Mouse (Mus musculus) erythroblast, embryonic 14.5 days (primary cell): Measurements from ENCODE around the gene Ptk6. TPM values are rescaled to one million over a fixed set of nuclear protein-coding genes. Genes with fewer than 3 reads are reported as not detected.

Source experiments
- H3K27me3 ChIP-seq: 2 replicates; pipeline ENCODE4 v1.6.1; 2012; ENCODE audit warnings: inconsistent platforms; ENCODE audit not compliant: control insufficient read depth
- H3K36me3 ChIP-seq: 2 replicates; pipeline ENCODE4 v1.6.1; 2012; ENCODE audit warnings: mild to moderate bottlenecking, inconsistent platforms; ENCODE audit not compliant: control insufficient read depth
- H3K4me1 ChIP-seq: 2 replicates; pipeline ENCODE4 v1.6.1; 2012; ENCODE audit warnings: inconsistent platforms; ENCODE audit not compliant: control insufficient read depth
- H3K4me3 ChIP-seq: replicated peaks from 2 replicates; pipeline ENCODE3; 2012; ENCODE audit warnings: moderate library complexity, mild to moderate bottlenecking, inconsistent platforms
- H3K9me3 ChIP-seq: 2 replicates; pipeline ENCODE4 v1.6.1; 2012; ENCODE audit warnings: low read length, inconsistent platforms, mixed read lengths; ENCODE audit not compliant: control insufficient read depth
- GATA1 ChIP-seq: IDR thresholded peaks from 2 replicates; pipeline ENCODE4 v1.6.1; 2012; ENCODE audit warnings: low read length, inconsistent platforms, mixed read lengths
- TAL1 ChIP-seq: IDR thresholded peaks from 3 replicates; pipeline ENCODE4 v1.6.1; 2012; ENCODE audit warnings: low read length, inconsistent platforms, mixed read lengths
- polyA plus RNA-seq: library from polyadenylated mRNA; stranded (reverse); fragments of >175 nt; gene quantifications from 2 replicates; pipeline ENCODE4 v1.2.3, GENCODE M21; 2012

The Ptk6 gene
- polyA plus RNA-seq, 1 experiment, result not detected

DNA sequence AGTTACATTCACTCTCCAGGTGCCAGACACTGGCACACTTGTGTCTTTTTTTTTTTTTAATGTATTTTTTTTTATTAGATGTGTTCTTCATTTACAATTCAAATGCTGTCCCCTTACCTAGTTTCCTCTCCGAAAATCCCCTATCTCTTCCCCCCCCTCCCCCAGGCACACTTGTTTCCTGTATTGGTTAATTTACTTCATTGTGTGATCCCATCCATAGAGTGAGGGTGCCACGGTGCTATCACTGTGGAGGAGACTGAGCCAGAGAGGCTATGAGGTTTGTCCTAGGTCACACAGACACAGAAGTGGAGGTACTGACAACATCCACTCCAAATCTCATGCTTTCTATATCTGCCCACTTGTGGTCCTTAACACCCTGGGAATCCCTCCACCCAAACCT, 36.3 kb upstream of the Ptk6 start:
- Histone ChIP-seq H3K4me1 (peaks cover 34% of the 10 kb centered on the region), H3K36me3 (peaks cover 64% of the 10 kb centered on the region), H3K27me3 (peaks cover 5% of the 10 kb centered on the region), H3K4me3 (no peak overlapping the region), H3K9me3 (no peaks in the 10 kb centered on the region)
- no peak for TF ChIP-seq GATA1
- TF ChIP-seq TAL1, result no peak

DNA sequence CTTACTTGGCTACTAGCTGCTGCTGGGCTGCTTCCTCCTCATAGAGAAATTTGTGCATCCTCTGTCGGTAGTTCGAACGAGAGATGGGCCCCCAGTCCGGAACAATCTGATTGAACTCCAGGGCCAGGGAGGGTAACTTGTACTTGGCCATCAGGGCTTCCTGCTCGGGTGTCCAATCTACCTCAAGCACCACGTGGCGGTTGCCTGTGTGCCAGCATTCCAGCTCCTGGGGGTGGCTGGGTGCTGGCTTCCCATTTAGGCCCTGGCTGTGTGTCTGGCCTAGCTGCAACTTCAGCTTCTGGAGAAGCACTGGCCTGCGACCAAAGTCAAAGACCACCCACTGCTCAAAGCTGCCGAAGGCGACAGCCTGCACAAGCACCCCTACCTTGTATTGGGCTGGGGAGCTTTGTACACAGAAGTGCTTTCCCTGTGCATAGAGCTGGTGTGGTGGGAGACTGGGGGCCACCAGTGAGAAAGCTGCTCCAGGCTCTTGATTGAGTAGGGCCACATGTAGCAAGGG, 35.6 kb upstream of the Ptk6 start:
- H3K4me1 ChIP-seq, result peaks cover 32% of the 10 kb centered on the region
- H3K9me3 ChIP-seq, result no peaks in the 10 kb centered on the region
- TF ChIP-seq TAL1 (no peak), GATA1 (no peak)
- H3K4me3 ChIP-seq, result no peak overlapping the region
- H3K36me3 ChIP-seq, result peaks cover 71% of the 10 kb centered on the region
- peaks cover 2% of the 10 kb centered on the region for H3K27me3 ChIP-seq

DNA sequence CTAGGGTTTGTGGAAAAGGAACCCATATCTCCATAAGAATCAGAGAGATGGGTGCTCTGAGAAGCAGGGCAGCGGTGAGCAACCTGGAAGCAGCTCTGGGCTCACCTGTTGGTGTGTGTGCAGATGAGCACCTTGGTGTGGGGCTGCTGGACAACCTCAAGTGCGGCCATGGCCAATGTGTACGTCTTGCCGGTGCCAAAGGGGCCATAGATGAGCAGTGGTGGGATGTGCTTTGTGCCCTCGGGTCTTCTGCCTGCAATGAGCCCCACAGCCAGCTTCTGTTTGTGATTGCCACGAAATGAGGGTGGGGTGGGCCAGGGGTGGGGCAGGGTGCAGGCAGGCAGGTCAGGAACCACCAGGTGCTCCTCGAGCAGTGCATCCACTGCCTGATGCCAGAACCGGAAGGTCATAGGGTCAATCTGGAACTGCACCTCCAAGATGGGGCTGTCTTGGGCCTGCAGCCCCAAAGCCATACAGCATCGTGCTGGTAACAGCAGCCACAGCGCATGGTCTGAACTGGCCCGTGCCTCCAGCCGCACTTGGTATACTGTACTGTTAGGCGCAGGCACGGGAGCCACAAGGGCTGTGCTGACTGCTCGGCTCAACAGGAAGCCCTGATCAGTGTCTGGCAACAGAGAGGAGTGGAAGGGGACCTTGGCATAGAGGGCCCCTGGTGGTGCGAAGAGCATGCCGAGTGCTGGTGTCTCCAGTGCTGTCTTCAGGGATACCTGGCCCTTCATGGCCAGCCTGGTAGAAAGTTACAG, 34.8 kb upstream of the Ptk6 start:
- H3K9me3 ChIP-seq, result no peaks in the 10 kb centered on the region
- TF ChIP-seq TAL1, result no peak
- TF ChIP-seq GATA1, result no peak
- peaks cover 78% of the 10 kb centered on the region for H3K36me3 ChIP-seq
- no peaks in the 10 kb centered on the region for H3K27me3 ChIP-seq
- H3K4me1 ChIP-seq, result peaks cover 31% of the 10 kb centered on the region
- H3K4me3 ChIP-seq, result no peak overlapping the region

DNA sequence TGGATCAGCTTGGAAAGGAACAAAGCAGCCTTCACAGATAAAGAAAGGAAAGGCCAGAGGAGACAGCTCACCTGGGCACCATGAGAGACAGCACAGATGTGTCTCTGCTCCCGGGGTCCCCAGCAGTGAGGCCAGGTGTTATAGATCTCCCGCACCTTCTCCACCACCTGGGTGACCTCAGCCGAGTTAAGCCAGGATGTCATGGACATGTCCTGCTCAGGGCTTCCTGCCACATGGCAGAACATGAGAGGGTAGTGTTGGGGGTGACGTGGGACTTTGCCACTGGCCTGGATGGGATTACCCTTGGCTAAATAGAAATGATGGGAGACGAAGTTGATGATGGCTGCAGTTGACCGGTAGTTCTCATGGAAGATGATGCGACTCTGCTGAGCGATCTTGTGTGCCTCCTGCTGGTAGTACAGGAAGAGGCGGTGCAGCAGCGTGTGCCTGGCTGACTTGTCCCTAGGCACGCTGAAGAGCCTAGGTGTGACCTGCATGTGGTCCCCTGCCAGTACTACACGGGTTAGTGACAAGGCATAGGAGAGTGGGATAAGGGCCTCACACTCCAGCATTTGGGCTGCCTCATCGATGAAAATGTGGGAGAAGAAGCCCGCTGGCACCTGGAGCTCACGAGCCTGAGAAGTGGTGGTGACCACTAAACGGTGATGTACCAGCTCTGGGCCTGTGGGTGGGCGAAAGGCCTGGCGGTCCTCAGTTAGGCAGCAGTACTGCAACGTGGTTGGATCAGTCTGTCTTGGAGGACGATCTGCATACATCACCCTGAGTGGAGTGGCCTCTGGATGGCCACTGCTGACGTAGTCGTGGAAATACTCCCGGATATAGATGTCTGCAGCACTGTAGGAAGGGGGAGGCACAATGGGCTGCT, 33.3 kb upstream of the Ptk6 start:
- no peaks in the 10 kb centered on the region for H3K9me3 ChIP-seq
- H3K4me3 ChIP-seq, result no peak overlapping the region
- TF ChIP-seq TAL1 (no peak), GATA1 (no peak)
- no peaks in the 10 kb centered on the region for H3K27me3 ChIP-seq
- H3K36me3 ChIP-seq, result peaks cover 91% of the 10 kb centered on the region
- peaks cover 16% of the 10 kb centered on the region for H3K4me1 ChIP-seq

- peaks cover 91% of the 10 kb centered on the region for H3K36me3 ChIP-seq
- no peaks in the 10 kb centered on the region for H3K27me3 ChIP-seq
- no peaks in the 10 kb centered on the region for H3K9me3 ChIP-seq
- TF ChIP-seq GATA1 (no peak), TAL1 (no peak)
- H3K4me3 ChIP-seq, result no peak overlapping the region
- H3K4me1 ChIP-seq, result peaks cover 7% of the 10 kb centered on the region
Observed at GRCm38 (mm10) chr2:181234680-181235079, 32.1 kb upstream of the Ptk6 start.

DNA sequence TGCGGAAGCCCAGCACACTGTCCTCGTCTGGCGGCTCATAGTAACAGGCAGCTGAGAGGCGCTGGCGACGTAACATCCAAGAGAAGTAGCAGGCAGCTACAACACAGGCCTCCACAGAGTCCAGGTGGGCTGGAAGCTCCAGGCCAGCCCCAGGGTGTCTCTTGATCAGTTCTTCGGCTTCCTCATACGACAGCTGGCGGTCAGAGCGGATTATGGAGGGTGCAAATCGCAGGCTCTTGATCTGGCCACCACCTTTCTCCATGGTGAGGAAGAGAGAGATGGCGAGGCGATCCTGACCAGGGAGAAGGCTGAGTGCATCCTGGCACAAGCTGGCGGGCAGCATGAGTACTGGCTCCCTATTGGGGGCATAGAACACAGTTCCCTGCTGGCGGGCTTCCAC, 30.9 kb upstream of the Ptk6 start:
- TF ChIP-seq TAL1 (no peak), GATA1 (no peak)
- H3K4me3 ChIP-seq, result no peak overlapping the region
- H3K27me3 ChIP-seq, result no peaks in the 10 kb centered on the region
- H3K9me3 ChIP-seq, result no peaks in the 10 kb centered on the region
- H3K36me3 ChIP-seq, result peaks cover 93% of the 10 kb centered on the region
- H3K4me1 ChIP-seq, result peaks cover 4% of the 10 kb centered on the region; the same call in 1 of the 2 replicates

- Histone ChIP-seq H3K9me3 (no peaks in the 10 kb centered on the region), H3K27me3 (no peaks in the 10 kb centered on the region), H3K4me1 (peaks cover 1% of the 10 kb centered on the region; the same call in 1 of the 2 replicates), H3K36me3 (peaks cover 91% of the 10 kb centered on the region), H3K4me3 (no peak overlapping the region)
- TF ChIP-seq TAL1 (no peak), GATA1 (no peak)
Observed at GRCm38 (mm10) chr2:181231171-181231570, 28.6 kb upstream of the Ptk6 start.

- Histone ChIP-seq H3K27me3 (no peaks in the 10 kb centered on the region), H3K4me3 (no peak overlapping the region), H3K9me3 (no peaks in the 10 kb centered on the region), H3K36me3 (peaks cover 63% of the 10 kb centered on the region), H3K4me1 (no peaks in the 10 kb centered on the region)
- TF ChIP-seq TAL1 (no peak), GATA1 (no peak)
Observed at GRCm38 (mm10) chr2:181228335-181228734, 25.7 kb upstream of the Ptk6 start.

- Histone ChIP-seq H3K27me3 (no peaks in the 10 kb centered on the region), H3K4me1 (no peaks in the 10 kb centered on the region), H3K9me3 (no peaks in the 10 kb centered on the region), H3K36me3 (peaks cover 51% of the 10 kb centered on the region), H3K4me3 (no peak overlapping the region)
- no peak for TF ChIP-seq TAL1
- TF ChIP-seq GATA1, result no peak
Observed at GRCm38 (mm10) chr2:181227122-181227521, 24.5 kb upstream of the Ptk6 start.
